Mouse (Mus musculus): ENCODE measurements around the gene Camkmt. TPM values are rescaled to one million over a fixed set of nuclear protein-coding genes. Genes with fewer than 3 reads are reported as not detected.

The Camkmt gene
- polyA plus RNA-seq, 1 experiment = 3.4 TPM

GRCm38 (mm10) chr17:85096396-85096795, 6.0 kb downstream of the Camkmt start:
- Histone ChIP-seq H3K27ac (ENCODE audit: control insufficient read depth, insufficient read depth, low read length) (no peak overlapping the region), H3K4me1 (replicated peaks; ENCODE audit: control insufficient read depth, insufficient read depth, low read length) (no peaks in the 10 kb centered on the region), H3K36me3 (ENCODE audit: control insufficient read depth, insufficient read depth, low read length) (peaks cover 17% of the 10 kb centered on the region; the same call in 1 of the 2 replicates), H3K27me3 (ENCODE audit: control insufficient read depth, insufficient read depth, low read length) (no peaks in the 10 kb centered on the region), H3K4me3 (ENCODE audit: control insufficient read depth, insufficient read depth, low read length) (no peak overlapping the region)
- 89% methylated on average over 3 of the region's 3 CpGs for WGBS
- TF ChIP-seq POLR2A (IDR thresholded peaks at IDR 0.05; ENCODE audit: control insufficient read depth, extremely low read depth, insufficient read depth, low read length, poor library complexity) (no peak), CTCF (IDR thresholded peaks at IDR 0.05; ENCODE audit: borderline replicate concordance, control insufficient read depth, extremely low read depth, insufficient read depth, low read length, poor library complexity) (no peak)
- no peak for DNase-seq

- peaks cover 17% of the 10 kb centered on the region; the same call in 1 of the 2 replicates for H3K36me3 ChIP-seq (ENCODE audit: control insufficient read depth, insufficient read depth, low read length)
- no peak overlapping the region for H3K27ac ChIP-seq (ENCODE audit: control insufficient read depth, insufficient read depth, low read length)
- no peaks in the 10 kb centered on the region for H3K27me3 ChIP-seq (ENCODE audit: control insufficient read depth, insufficient read depth, low read length)
- no peak for DNase-seq
- 96% methylated on average over 7 of the region's 7 CpGs for WGBS
- no peaks in the 10 kb centered on the region for H3K4me1 ChIP-seq (replicated peaks; ENCODE audit: control insufficient read depth, insufficient read depth, low read length)
- no peak overlapping the region for H3K4me3 ChIP-seq (ENCODE audit: control insufficient read depth, insufficient read depth, low read length)
- TF ChIP-seq POLR2A (IDR thresholded peaks at IDR 0.05; ENCODE audit: control insufficient read depth, extremely low read depth, insufficient read depth, low read length, poor library complexity) (no peak), CTCF (IDR thresholded peaks at IDR 0.05; ENCODE audit: borderline replicate concordance, control insufficient read depth, extremely low read depth, insufficient read depth, low read length, poor library complexity) (no peak)
Observed at GRCm38 (mm10) chr17:85098677-85099323, 8.4 kb downstream of the Camkmt start.

DNA sequence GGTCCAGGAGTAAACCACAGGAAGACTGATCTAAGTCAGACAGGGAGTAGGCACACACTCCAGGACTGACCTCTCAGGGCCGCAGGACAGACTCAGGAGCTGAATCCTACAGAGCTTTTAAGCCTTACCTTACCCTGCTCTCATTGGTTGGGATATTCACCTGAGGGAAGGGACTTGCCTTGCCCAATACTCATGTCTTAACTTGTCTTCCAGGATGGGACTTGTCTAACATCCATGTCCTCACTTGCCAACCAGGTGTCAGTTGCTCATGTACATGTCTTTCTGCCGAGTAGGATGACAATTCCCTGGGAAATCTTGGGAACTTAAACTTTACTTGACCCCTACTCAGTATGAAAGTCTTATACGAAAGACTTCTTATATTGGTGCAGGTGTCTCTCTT, 9.9 kb downstream of the Camkmt start:
- Histone ChIP-seq H3K27me3 (ENCODE audit: control insufficient read depth, insufficient read depth, low read length) (no peaks in the 10 kb centered on the region), H3K36me3 (ENCODE audit: control insufficient read depth, insufficient read depth, low read length) (peaks cover 17% of the 10 kb centered on the region; the same call in 1 of the 2 replicates), H3K27ac (ENCODE audit: control insufficient read depth, insufficient read depth, low read length) (no peak overlapping the region), H3K4me1 (replicated peaks; ENCODE audit: control insufficient read depth, insufficient read depth, low read length) (no peaks in the 10 kb centered on the region), H3K4me3 (ENCODE audit: control insufficient read depth, insufficient read depth, low read length) (no peak overlapping the region)
- TF ChIP-seq CTCF (IDR thresholded peaks at IDR 0.05; ENCODE audit: borderline replicate concordance, control insufficient read depth, extremely low read depth, insufficient read depth, low read length, poor library complexity) (no peak), POLR2A (IDR thresholded peaks at IDR 0.05; ENCODE audit: control insufficient read depth, extremely low read depth, insufficient read depth, low read length, poor library complexity) (no peak)
- no peak for DNase-seq
- WGBS = 90% methylated on average over 3 of the region's 3 CpGs

- WGBS = 90% methylated on average over 7 of the region's 7 CpGs
- Histone ChIP-seq H3K36me3 (ENCODE audit: control insufficient read depth, insufficient read depth, low read length) (peaks cover 17% of the 10 kb centered on the region; the same call in 1 of the 2 replicates), H3K27ac (ENCODE audit: control insufficient read depth, insufficient read depth, low read length) (no peak overlapping the region), H3K4me1 (replicated peaks; ENCODE audit: control insufficient read depth, insufficient read depth, low read length) (no peaks in the 10 kb centered on the region), H3K4me3 (ENCODE audit: control insufficient read depth, insufficient read depth, low read length) (no peak overlapping the region), H3K27me3 (ENCODE audit: control insufficient read depth, insufficient read depth, low read length) (no peaks in the 10 kb centered on the region)
- TF ChIP-seq POLR2A (IDR thresholded peaks at IDR 0.05; ENCODE audit: control insufficient read depth, extremely low read depth, insufficient read depth, low read length, poor library complexity) = no peak
- TF ChIP-seq CTCF (IDR thresholded peaks at IDR 0.05; ENCODE audit: borderline replicate concordance, control insufficient read depth, extremely low read depth, insufficient read depth, low read length, poor library complexity) = no peak
- no peak for DNase-seq
Observed at GRCm38 (mm10) chr17:85101751-85102150, 11.4 kb downstream of the Camkmt start.

GRCm38 (mm10) chr17:85103310-85103709, 13.0 kb downstream of the Camkmt start:
- H3K27me3 ChIP-seq (ENCODE audit: control insufficient read depth, insufficient read depth, low read length) = no peaks in the 10 kb centered on the region

GRCm38 (mm10) chr17:85110640-85111039, 20.3 kb downstream of the Camkmt start:
- no peaks in the 10 kb centered on the region for H3K4me1 ChIP-seq (replicated peaks; ENCODE audit: control insufficient read depth, insufficient read depth, low read length)
- H3K27me3 ChIP-seq (ENCODE audit: control insufficient read depth, insufficient read depth, low read length) = no peaks in the 10 kb centered on the region
- H3K27ac ChIP-seq (ENCODE audit: control insufficient read depth, insufficient read depth, low read length) = no peak overlapping the region
- H3K36me3 ChIP-seq (ENCODE audit: control insufficient read depth, insufficient read depth, low read length) = no peaks in the 10 kb centered on the region
- WGBS = 100% methylated on average over 1 of the region's 1 CpGs
- H3K4me3 ChIP-seq (ENCODE audit: control insufficient read depth, insufficient read depth, low read length) = no peak overlapping the region
- DNase-seq = no peak
- TF ChIP-seq POLR2A (IDR thresholded peaks at IDR 0.05; ENCODE audit: control insufficient read depth, extremely low read depth, insufficient read depth, low read length, poor library complexity) (no peak), CTCF (IDR thresholded peaks at IDR 0.05; ENCODE audit: borderline replicate concordance, control insufficient read depth, extremely low read depth, insufficient read depth, low read length, poor library complexity) (no peak)

More at GRCm38 (mm10) chr17:85103310-85103709, 13.0 kb downstream of the Camkmt start:
- no peak overlapping the region for H3K4me3 ChIP-seq (ENCODE audit: control insufficient read depth, insufficient read depth, low read length)
- H3K27ac ChIP-seq (ENCODE audit: control insufficient read depth, insufficient read depth, low read length) = no peak overlapping the region
- TF ChIP-seq POLR2A (IDR thresholded peaks at IDR 0.05; ENCODE audit: control insufficient read depth, extremely low read depth, insufficient read depth, low read length, poor library complexity) (no peak), CTCF (IDR thresholded peaks at IDR 0.05; ENCODE audit: borderline replicate concordance, control insufficient read depth, extremely low read depth, insufficient read depth, low read length, poor library complexity) (no peak)
- 0 out of 2 replicates have a peak, but pooled peaks cover 4% of the 10 kb centered on the region for H3K36me3 ChIP-seq (ENCODE audit: control insufficient read depth, insufficient read depth, low read length)
- no peaks in the 10 kb centered on the region for H3K4me1 ChIP-seq (replicated peaks; ENCODE audit: control insufficient read depth, insufficient read depth, low read length)
- 60% methylated on average over 2 of the region's 2 CpGs for WGBS
- no peak for DNase-seq

Measured in thymus, adult 2 months (tissue).